Mouse (Mus musculus) 416B (cell line): ENCODE measurements around the gene Ndel1.

ENCODE experiments used
- DNase-seq: peaks from one replicate; pipeline ENCODE4 v3.0.0; 2011; ENCODE audit warnings: low read depth

The Ndel1 gene

GRCm38 (mm10) chr11:68778855-68779254 lies 92.8 kb downstream of the Ndel1 start:
- no peak for DNase-seq

GRCm38 (mm10) chr11:68777933-68778332 lies 93.7 kb downstream of the Ndel1 start:
- DNase-seq, result no peak

GRCm38 (mm10) chr11:68776147-68776655 lies 95.5 kb downstream of the Ndel1 start:
- DNase-seq, result no peak
